Mouse (Mus musculus): ENCODE data around the gene Limk1. TPM values are rescaled to one million over a fixed set of nuclear protein-coding genes. Genes with fewer than 3 reads are reported as not detected.

Gene Limk1
- total and polyA plus RNA-seq, 3 experiments = 7.2 to 27.7 (median 10.8) TPM

DNA sequence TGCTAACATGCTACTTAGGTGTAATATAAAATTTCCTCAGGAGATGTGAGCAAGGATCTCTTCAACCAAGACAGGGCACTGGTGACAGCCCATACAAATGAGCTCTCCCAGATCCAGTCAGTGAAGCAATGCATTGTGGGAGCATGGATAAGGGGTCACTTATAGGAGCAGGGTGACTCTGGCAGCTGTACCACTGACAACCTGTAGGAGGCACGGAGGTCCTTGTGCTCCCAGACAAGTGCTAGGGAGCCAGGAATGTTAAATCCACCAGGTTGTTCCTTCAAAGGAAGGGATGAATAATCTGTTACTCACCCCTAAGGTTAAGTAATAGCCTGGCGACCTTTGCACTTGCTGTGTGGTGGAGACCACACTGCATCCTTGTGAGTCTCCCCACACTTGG, 6.7 kb upstream of the Limk1 start:
- dilution Hi-C loops (cut with MboI; ENCODE audit: extremely low pct_ligation_motif_present, extremely low pct_unique_long_range_greater_than_20kb, low sequenced_read_pairs) = no loop called here
- Histone ChIP-seq H3K79me2 (replicated peaks; ENCODE audit: control insufficient read depth, extremely low read depth, insufficient read depth, poor library complexity, severe bottlenecking) (no peaks in the 10 kb centered on the region), H3K9ac (ENCODE audit: insufficient read depth, low read depth) (no peak overlapping the region), H3K36me3 (replicated peaks in 1 of 2; ENCODE audit: control insufficient read depth in 1 of 2, insufficient read depth in 1 of 2, low read length in 1 of 2) (no peaks in the 10 kb centered on the region), H3K9me3 (replicated peaks; ENCODE audit: low read length) (peaks cover 18% of the 10 kb centered on the region), H3K27ac (ENCODE audit: insufficient read depth, low read depth) (no peak overlapping the region), H3K4me1 (ENCODE audit: control insufficient read depth in 1 of 2, insufficient read depth in 2 of 2) (peaks cover 0 to 2% of the 10 kb centered on the region in 2 experiments; a peak in 1 of 4 replicates), H3K4me2 (ENCODE audit: insufficient read depth, low read depth, poor library complexity, severe bottlenecking) (no peak overlapping the region), H3K27me3 (replicated peaks) (peaks cover 6% of the 10 kb centered on the region), H3K4me3 (replicated peaks in 1 of 3; ENCODE audit: low read depth in 2 of 3, low read length in 2 of 3, poor library complexity in 1 of 3) (no peak overlapping the region)
- no peak for DNase-seq (ENCODE audit: extremely low read depth)
- TF ChIP-seq CTCF (conservative IDR thresholded peaks at IDR 0.05 in 1 of 2, IDR thresholded peaks at IDR 0.05 in 1 of 2; ENCODE audit: low read depth in 2 of 2, low read length in 2 of 2) = peak in 1 of 2 experiments; percentile 15; a peak in 2 of 4 replicates
- TF ChIP-seq TBP (conservative IDR thresholded peaks at IDR 0.05; ENCODE audit: low read depth, low read length) = no peak
- in situ Hi-C loops (cut with MboI; ENCODE audit: low pct_ligation_motif_present, low pct_unique_long_range_greater_than_20kb, low sequenced_read_pairs) = no loop called here

- Histone ChIP-seq H3K36me3 (replicated peaks in 1 of 2; ENCODE audit: control insufficient read depth in 1 of 2, insufficient read depth in 1 of 2, low read length in 1 of 2) (no peaks in the 10 kb centered on the region), H3K79me2 (replicated peaks; ENCODE audit: control insufficient read depth, extremely low read depth, insufficient read depth, poor library complexity, severe bottlenecking) (no peaks in the 10 kb centered on the region), H3K9ac (ENCODE audit: insufficient read depth, low read depth) (no peak overlapping the region), H3K27me3 (replicated peaks) (peaks cover 2% of the 10 kb centered on the region), H3K4me2 (ENCODE audit: insufficient read depth, low read depth, poor library complexity, severe bottlenecking) (no peak overlapping the region), H3K27ac (ENCODE audit: insufficient read depth, low read depth) (no peak overlapping the region), H3K9me3 (replicated peaks; ENCODE audit: low read length) (peaks cover 3% of the 10 kb centered on the region), H3K4me3 (replicated peaks in 1 of 3; ENCODE audit: low read depth in 2 of 3, low read length in 2 of 3, poor library complexity in 1 of 3) (no peak overlapping the region), H3K4me1 (ENCODE audit: control insufficient read depth in 1 of 2, insufficient read depth in 2 of 2) (peaks cover 0 to 12% of the 10 kb centered on the region in 2 experiments; a peak in 2 of 4 replicates)
- TF ChIP-seq IRF4 (IDR thresholded peaks at IDR 0.05; ENCODE audit: low read depth, low read length) (no peak), ZMIZ1 (IDR thresholded peaks at IDR 0.05; ENCODE audit: low read depth, low read length) (no peak), MXI1 (IDR thresholded peaks at IDR 0.05; ENCODE audit: low read depth, low read length) (no peak), NELFE (IDR thresholded peaks at IDR 0.05; ENCODE audit: low read depth, low read length) (no peak), JUN (IDR thresholded peaks at IDR 0.05; ENCODE audit: insufficient read depth, low read depth, low read length) (no peak), GABPA (IDR thresholded peaks at IDR 0.05; ENCODE audit: insufficient replicate concordance, low read depth, low read length) (no peak), POLR2AphosphoS2 (IDR thresholded peaks at IDR 0.05; ENCODE audit: low read depth, low read length) (no peak), EP300 (IDR thresholded peaks at IDR 0.05; ENCODE audit: low read length) (no peak), USF2 (conservative IDR thresholded peaks at IDR 0.05; ENCODE audit: low read depth, low read length) (no peak), JUND (conservative IDR thresholded peaks at IDR 0.05; ENCODE audit: low read depth, low read length) (no peak), SIN3A (IDR thresholded peaks at IDR 0.05; ENCODE audit: low read length) (no peak), MYC (IDR thresholded peaks at IDR 0.05; ENCODE audit: low read depth, low read length) (no peak)
- dilution Hi-C loops (cut with MboI; ENCODE audit: extremely low pct_ligation_motif_present, extremely low pct_unique_long_range_greater_than_20kb, low sequenced_read_pairs) = no loop called here
- in situ Hi-C loops (cut with MboI; ENCODE audit: low pct_ligation_motif_present, low pct_unique_long_range_greater_than_20kb, low sequenced_read_pairs) = no loop called here
- DNase-seq (ENCODE audit: extremely low read depth) = no peak
Measured at GRCm38 (mm10) chr5:134692704-134693103, 4.3 kb upstream of the Limk1 start.

All from CH12.LX (cell line).